Mouse (Mus musculus) megakaryocyte, adult 5-6 weeks (primary cell): ENCODE results near the gene Mrpl49. TPM values are rescaled to one million over a fixed set of nuclear protein-coding genes. Genes with fewer than 3 reads are reported as not detected.

Experiments used
- ATAC-seq: 2 replicates; pipeline ENCODE4 v1.8.0; 2016; ENCODE audit warnings: mild to moderate bottlenecking, inconsistent platforms; ENCODE audit not compliant: poor library complexity, severe bottlenecking
- total RNA-seq, 2 experiments: library from RNA; stranded (forward) in 1 of 2; stranded (reverse) in 1 of 2; fragments of 153-499, 151-499 nt in 1 of 2; fragments of 221-1000, 200-1000 nt in 1 of 2; gene quantifications; 2 replicates each; pipeline versions ENCODE4 v1.2.3 to v1.2.4; 2015 to 2017

The Mrpl49 gene
- total RNA-seq (2015), result 28.7 and 35.8 TPM in 2 replicates
- 31.0 and 33.0 TPM in 2 replicates for total RNA-seq (2017)

GRCm38 (mm10) chr19:6057313-6058096 is at the start of gene Mrpl49, which contains the start of gene Fau:
Gene Mrpl49 (minus strand): TSS chr19:6057785.
Gene Fau (plus strand): TSS chr19:6057844.
- ATAC-seq, result peak; percentile 86

DNA sequence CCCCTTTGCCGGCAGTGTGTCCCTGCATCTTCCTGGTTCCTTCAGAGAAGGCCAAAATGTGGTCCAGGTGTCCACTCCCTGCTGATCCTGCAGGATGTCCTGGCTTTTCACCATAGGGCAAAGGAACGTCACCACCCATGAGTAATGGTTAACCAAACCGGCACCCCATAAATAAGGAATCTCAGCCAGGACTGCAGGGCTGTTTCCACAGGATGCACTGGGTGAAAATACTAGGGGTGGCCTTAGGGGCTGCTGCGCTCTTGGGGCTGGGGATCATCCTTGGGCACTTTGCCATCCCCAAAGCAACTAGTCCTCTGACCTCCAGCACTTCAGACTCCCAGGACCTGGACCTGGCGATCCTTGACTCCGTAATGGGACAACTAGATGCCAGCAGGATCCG is 48.0 kb upstream of the Mrpl49 start, which contains the start of gene Naaladl1:
Gene Naaladl1, plus strand, starts transcription at position 197 of the 400 bp plus-strand sequence.
- ATAC-seq, result no peak

DNA sequence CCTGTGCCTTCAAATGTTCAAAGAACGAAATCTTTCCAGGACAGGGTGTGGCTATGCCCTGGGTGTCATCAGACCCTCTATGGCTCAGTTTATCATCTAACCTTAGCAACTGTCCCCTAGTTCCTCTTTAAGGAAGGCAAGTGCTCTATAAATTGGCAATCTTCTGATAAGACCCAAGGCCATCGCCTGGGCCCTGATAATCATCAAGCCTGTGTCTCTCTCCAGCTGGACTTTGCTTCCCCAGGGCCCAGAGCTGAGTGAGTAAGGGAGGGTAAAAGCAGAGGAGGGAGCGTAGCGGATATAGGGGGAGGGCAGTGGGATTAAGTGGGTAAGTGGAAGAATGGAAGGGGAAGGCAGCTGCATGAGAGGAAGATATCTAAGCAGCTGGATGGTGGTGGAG is 46.9 kb upstream of the Mrpl49 start:
- 0 out of 2 replicates have a peak, but pooled peaks have one; percentile 38 for ATAC-seq

GRCm38 (mm10) chr19:6102169-6102853 is 44.7 kb upstream of the Mrpl49 start:
- no peak for ATAC-seq

DNA sequence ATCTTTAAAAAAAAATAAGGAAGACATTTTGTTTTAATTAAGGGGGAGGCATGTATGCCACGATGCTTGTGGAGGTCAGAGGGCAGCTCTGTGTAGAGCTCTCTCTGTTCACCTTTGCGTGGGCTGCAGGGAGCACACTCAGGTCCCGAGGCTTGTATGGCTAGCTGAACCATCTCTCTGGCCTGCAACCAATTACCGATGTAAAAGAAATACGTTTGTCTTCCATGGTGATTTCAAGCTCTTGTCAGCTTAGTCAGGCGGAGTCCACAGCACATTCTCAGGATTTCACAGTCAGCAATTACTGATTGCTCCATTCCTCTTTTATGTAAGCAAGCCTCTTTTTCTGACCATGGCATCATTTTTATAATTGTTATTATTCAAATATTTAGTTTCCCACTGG is 43.6 kb upstream of the Mrpl49 start:
- no peak for ATAC-seq

DNA sequence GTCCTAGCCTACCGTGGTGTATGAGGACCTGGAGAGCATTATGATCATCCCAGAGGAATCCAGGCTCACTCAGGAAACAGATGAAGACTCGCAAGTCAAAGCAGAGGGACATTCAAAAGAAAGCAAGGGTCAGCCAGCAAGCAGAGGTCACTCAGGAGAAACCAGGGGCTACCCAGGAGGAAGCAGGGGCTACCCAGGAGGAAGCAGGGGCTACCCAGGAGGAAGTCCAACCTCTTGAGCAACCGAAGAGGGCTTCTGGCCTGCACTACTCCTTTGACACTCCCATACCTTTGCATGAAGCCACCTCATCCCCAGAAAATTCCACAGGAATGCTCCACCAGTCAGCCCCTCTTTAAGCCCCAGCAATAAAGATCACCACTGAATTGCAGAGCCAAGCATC is 40.3 kb upstream of the Mrpl49 start:
- peak; percentile 72 for ATAC-seq

DNA sequence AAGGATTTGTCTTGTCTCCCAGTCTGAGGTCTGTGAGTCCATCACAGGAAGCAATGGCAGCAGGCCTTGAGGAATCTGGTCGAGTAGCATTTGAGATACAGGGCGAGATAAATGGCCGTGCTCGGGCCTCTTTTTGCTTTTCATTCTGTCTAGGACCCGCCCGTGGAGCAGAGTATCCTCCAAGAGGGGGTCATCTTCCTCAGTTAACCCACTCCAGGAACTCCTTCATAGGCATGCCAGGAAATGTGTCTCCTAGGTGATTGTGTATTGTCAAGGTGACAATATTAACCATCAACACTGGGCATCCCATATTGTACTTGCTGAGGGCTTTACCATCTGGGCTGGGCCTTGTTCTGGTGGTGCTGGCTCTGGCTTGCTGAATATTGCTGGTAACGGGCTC is 36.5 kb upstream of the Mrpl49 start, which contains the start of gene AC131692.1:
Gene AC131692.1, plus strand, starts transcription at position 301 of the 400 bp plus-strand sequence.
- ATAC-seq, result no peak

GRCm38 (mm10) chr19:6088841-6089240 is 31.3 kb upstream of the Mrpl49 start:
- no peak for ATAC-seq

DNA sequence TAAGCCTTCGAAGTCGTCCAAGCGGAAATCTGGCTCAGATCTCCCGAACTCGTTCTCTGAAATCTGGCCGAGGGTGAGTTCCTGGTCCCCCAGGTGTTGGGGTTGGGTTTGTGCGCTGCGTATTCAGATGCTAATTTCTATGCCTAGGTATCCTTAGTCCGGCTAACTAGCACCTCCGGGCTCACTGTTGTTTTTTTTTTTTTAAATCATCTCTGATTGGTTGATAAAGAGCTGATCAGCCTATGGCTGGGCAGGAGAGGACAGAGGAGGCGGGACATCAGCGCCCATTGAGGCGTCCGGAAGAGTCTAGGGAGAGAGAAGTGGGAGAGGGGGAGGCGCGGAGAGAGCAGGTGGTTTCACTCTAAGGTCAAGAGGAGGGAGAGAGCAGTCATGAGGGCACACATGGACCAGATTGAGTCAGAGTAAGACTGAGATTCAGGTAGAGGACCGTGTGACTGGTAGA is 27.9 kb upstream of the Mrpl49 start:
- ATAC-seq, result peak; percentile 77

DNA sequence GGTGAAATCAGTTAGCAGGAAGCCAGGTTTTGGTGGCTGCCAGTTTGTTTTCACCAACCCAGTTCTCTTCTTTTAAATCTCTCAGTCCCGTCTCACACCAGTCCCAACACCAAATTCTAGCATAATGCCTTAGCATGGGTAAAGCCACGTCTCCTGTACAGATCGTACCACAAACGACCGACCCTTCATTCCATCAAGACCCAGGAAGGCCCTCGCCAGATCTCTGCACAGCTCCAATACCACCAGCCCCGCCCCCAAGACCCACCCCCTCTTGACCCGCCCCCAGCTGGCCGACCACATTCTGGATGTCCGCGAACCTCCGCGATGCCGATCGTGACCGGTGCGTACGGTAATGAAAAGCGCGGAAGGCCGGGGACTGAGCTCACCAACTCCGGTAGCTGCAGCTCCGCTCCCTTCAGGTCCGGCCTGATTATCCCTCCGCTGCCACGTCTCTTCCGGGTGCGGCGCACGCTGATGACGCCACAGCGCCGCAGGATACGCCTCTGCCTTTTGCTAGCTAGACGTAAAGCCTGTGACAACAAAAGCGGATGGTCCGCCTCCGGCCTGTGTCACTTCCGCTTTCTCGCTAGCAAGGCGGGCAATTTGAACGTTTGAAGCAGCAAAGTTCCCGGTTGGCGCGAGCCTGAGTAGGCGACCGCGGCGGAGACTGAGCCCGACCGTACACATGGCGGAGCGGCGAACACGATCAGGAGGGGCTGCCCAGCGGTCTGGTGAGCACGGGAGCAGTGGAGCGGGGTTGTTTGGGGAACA is 27.1 kb upstream of the Mrpl49 start, which contains the start of the genes Zfpl1 and Cdca5:
Gene Zfpl1, minus strand, starts transcription at position 479 of the 771 bp plus-strand sequence.
Gene Cdca5, plus strand, starts transcription at position 506 of the 771 bp plus-strand sequence.
- ATAC-seq, result peak; percentile 97

GRCm38 (mm10) chr19:6082156-6082555 is 24.6 kb upstream of the Mrpl49 start, which contains the start of gene Gm28374:
Gene Gm28374 (minus strand): TSS chr19:6082256.
- ATAC-seq, result no peak

- ATAC-seq, result no peak
Measured at GRCm38 (mm10) chr19:6079983-6080480, 22.4 kb upstream of the Mrpl49 start, which contains the start of gene Tmem262. Gene Tmem262 (plus strand): TSS chr19:6080033.

- peak; percentile 97 for ATAC-seq
Measured at GRCm38 (mm10) chr19:6076564-6077393, 19.2 kb upstream of the Mrpl49 start, which contains the start of gene Vps51. Gene Vps51 (minus strand): TSS chr19:6077231.

DNA sequence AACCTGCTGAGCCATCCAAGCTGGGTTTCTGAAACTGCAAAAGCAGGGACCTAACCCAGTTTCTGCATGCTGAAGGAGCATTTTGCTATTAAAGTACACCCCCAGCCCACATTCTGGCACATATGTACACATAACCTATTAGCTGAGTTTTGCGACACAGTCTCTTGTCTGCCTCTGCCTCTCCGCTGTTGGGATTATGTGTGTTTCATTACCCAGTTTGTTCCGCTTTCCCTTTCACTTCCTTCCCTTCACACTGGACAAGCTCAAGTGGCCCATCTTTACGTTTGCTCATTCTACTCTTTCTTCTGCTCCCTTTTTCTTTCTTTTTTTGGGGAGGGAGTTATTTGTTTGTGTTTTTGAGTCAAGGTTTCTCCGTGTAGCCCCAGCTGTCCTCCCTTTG is 16.3 kb upstream of the Mrpl49 start:
- peak; percentile 57 for ATAC-seq

GRCm38 (mm10) chr19:6071261-6071660 is 13.7 kb upstream of the Mrpl49 start:
- ATAC-seq, result no peak

DNA sequence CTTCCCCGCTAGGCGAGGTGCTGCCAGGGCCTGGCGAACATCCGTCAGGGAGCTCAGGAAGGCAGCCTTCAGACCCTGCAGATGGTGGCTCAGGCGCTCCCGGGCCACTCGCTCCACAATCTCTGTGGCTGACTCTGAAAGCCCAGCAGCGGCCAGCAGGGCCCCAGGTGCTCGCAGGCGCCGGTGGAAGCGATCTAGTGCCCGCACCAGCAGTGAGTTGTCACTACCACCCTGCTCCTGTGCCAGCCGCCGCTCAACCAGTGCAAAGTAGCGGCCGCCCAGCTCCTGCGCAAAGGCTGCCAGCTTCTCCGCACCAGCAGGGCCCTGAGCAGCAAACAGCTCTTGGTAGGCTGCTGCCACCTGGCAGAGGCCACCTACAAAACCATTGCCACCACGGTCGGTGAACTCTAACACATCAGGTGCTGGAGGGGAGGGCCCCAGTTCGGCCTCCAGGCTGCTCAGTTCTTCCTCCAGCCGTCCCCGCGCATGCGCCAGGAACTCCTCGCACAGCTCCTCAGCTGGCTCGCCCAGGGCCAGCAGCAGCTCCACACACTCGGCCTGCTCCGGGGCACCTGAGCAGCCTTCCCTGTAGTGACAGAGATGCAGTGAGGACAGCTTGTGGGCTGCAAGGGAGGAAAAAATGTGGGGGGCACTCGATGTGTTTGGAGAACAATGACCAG is 13.1 kb upstream of the Mrpl49 start:
- no peak for ATAC-seq

GRCm38 (mm10) chr19:6069851-6070250 is 12.3 kb upstream of the Mrpl49 start:
- ATAC-seq, result no peak

DNA sequence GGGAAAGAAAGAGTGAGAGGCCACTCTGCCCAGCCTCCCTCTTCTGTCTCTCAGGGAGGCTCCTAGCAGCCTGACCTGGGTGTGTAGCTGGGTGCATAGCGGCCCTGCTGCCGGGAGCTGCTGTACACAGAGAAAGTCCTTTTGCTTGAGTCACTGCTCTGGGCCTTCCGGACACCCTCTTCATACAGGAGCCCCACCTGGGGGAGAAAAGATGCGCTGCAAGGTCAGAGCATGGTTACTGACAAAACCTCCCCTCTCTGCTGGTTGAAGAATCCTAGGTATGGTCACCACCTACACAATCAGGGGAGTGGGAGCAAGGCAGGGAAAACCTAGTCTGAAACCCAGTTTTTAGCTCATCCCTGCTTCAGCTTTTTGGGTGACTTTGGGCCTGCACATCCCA is 11.4 kb upstream of the Mrpl49 start:
- no peak for ATAC-seq
